Mouse (Mus musculus): Measurements from ENCODE around the gene Dnah7a. TPM values are rescaled to one million over a fixed set of nuclear protein-coding genes. Genes with fewer than 3 reads are reported as not detected.
"Not testable (repeated sequence)": the region's sequence is repeated elsewhere in the genome, so short reads cannot be mapped to it uniquely, and the experiment has no call there.

Dnah7a gene
- total RNA-seq, 2 experiments from 2014 or later: not detected

DNA sequence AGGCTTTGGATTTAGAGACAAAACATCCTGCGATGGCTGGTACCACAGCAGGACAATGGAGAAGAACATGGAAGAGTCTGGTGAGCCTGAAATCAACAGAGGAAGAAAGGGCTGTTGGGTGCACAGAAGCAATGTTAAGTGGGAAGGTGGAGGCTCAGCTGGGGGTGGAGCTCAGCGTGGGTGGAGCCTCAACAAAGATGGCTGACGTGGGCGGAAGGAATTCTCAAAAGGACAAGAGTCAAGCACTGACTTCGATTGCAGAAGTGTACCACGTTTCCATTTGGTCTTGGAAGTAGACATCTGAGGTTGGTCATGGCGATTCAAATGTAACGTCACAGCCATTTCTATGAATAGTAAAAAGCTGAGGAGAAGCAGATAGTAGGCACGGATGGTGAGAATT is 4.5 kb upstream of the Dnah7a start:
- no peak for ATAC-seq (replicated peaks; ENCODE audit: low FRiP score, low TSS enrichment, poor library complexity, severe bottlenecking)

DNA sequence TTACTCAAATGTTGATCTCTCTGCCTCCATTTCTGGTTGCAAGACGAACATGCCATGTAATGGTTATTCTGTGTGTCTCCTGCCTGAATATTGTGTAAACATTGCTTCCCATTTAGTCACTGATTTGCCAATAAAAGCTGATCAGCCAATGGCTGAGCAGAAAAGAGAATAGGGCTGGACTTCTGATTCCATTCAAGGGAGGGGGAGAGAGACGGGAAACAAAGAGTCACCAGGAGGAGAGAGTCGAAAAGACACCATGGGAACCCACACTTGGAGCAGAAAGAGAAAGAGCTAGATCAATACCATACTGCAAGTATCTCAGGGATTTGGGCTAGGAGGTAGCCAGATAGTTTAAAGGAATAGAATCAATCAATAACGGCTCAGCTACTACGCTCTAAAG is 3.0 kb upstream of the Dnah7a start:
- not testable (repeated sequence) for ATAC-seq (replicated peaks; ENCODE audit: low FRiP score, low TSS enrichment, poor library complexity, severe bottlenecking)

DNA sequence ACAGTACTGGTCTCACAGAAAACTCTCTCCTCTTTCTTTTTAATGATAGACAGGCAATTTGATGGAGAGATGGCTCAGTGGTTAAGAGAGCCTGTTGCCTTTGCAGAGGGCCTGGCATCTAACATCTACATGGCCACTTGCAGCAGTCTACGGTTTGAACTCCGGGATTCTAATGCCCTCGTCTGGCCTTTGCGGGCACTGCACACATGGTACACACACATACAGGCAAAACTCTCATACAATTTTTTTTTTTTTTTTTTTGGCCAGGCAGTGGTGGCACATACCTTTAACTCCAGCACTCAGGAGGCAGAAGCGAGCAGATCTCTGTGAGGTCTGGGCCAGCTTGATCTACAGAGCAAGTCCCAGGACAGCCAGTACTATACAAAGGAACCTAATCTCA is 2.4 kb downstream of the Dnah7a start:
- no peak for ATAC-seq (replicated peaks; ENCODE audit: low FRiP score, low TSS enrichment, poor library complexity, severe bottlenecking)

DNA sequence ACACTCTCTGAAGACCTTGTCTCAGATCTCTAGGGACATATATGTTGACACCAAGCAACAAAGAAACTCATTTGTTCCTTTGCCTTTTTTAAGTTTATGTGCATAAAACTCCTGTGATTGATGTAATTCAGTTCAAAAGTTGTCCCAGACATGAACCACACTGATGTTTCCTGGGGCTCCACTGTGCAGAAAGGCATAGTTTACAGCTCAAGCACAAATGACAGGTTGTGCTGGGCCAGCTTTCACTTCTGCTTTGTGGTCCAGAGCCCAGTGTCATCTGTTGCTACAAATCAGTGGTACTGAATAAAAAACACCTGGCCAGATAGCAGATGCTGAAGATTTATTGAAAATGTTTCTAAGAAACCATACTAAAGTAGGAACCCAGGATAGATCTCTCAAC is 42.3 kb downstream of the Dnah7a start:
- not testable (repeated sequence) for ATAC-seq (replicated peaks; ENCODE audit: low FRiP score, low TSS enrichment, poor library complexity, severe bottlenecking)

DNA sequence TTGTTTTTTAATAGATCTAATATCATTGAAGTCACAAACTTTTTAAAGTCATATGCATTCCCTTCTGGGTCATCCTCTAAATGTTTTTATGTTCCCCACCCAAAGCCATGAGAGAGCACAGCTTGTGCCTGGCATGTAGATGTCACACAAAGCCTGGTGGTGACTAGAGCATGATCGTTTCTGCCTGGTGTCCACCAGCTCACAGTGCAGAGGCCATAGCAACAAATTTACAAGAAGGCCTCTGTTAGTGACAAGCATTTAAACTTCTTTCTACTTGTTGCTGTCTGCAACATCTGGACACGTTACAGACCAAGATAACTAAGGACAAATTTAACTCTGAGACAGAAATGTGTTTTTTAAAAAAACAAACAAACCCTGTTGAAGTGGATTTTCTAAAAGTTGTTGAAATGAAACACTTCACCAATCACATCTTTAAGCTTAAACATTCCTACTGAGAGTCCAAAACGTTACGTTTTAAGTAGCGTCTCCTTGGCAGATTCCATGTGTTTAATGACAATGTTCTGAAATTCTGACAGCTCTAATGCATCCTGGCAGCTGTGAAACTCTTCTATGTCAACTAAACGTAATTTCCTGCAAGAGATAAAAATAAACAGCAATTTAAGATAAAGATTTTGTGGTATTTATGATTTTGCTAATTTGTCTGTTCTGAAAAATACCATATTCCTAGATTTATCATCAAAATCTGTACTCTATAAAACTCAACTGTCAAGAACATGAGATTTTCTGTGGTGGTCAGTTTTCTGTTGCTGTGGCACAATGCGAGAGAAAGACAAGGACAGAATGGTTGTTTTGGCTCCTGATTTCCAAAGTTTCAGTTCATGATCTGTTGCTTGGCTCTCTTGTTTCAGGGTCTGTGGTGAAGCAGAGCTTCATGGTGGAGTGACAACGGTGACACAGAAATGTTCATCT is 66.5 kb downstream of the Dnah7a start:
- no peak for ATAC-seq (replicated peaks; ENCODE audit: low FRiP score, low TSS enrichment, poor library complexity, severe bottlenecking)

DNA sequence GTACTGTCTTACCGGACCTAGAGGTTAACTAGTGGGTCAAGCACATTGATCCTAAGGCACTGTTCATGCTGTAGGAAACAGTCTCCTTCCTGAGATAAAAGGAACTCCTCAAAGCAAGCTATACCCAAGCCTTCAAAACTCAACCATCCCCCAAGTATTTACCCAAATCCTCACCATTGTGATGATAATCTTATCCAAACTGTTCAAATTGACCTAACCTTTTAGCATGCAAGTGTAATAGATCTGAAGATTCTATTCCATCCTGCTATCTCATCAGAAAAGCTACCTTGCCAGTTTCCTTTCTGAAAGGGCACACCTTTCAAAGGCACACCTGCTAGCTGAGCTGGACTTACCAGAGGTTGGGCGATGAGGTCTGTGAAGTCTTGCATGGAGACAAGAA is 70.9 kb downstream of the Dnah7a start:
- ATAC-seq (replicated peaks; ENCODE audit: low FRiP score, low TSS enrichment, poor library complexity, severe bottlenecking): not testable (repeated sequence)

DNA sequence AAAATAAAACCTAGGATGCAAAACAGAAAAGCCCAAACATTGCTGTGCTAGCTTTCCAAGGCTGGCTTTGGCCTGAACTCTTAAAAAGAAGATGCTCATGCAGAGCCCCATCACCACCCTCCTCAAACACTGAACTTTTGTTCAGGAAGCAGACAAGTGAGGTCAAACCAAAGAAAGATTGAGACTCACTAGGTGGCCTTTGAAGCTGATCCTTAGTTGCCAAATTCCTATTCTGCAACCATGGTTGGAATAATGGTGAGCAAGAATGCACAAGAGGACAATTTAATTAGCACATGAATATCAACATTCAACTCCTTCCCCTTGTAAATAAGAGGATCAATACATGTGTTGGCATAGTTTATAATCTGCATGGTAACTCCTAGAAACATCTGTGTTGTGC is 74.5 kb downstream of the Dnah7a start:
- ATAC-seq (replicated peaks; ENCODE audit: low FRiP score, low TSS enrichment, poor library complexity, severe bottlenecking): not testable (repeated sequence)

DNA sequence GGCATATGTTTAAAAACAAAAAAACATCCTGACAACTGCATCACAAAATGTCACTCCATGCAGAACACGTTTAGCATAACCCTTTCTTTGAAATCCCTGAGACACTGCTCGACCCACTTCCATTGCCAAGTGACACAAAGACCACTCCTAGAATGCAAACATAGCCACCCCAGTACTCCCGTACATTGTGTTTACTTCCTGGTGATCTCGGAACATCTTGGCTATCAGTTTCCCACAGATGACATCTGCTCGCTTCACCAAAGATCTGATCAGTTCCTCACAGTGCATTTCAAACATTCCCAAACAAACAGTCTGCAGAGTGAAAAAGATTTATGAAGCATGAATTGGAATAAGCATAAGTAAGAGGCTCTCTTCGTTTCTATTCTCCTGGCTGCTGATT is 76.6 kb downstream of the Dnah7a start:
- ATAC-seq (replicated peaks; ENCODE audit: low FRiP score, low TSS enrichment, poor library complexity, severe bottlenecking): no peak

DNA sequence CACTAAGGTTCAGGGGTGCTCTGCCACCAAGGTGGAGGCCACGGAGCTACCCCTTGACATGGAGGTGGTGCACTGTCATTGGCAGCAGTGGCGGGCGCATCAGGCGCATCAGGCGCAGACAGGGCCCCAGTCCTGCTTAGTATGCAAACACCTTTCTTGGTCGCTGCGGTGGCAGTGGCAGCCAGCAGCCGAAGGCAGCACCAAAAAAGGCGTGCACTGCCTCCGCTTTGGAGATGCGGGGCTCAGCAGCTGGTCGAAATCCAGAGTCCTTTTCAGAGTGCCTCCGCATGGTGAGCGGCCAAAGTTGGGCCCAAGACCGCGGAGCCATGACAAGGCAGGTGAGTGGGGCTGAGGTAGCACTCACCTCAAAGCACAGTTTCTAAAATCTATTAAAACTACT is 93.1 kb downstream of the Dnah7a start:
- no peak for ATAC-seq (replicated peaks; ENCODE audit: low FRiP score, low TSS enrichment, poor library complexity, severe bottlenecking)

DNA sequence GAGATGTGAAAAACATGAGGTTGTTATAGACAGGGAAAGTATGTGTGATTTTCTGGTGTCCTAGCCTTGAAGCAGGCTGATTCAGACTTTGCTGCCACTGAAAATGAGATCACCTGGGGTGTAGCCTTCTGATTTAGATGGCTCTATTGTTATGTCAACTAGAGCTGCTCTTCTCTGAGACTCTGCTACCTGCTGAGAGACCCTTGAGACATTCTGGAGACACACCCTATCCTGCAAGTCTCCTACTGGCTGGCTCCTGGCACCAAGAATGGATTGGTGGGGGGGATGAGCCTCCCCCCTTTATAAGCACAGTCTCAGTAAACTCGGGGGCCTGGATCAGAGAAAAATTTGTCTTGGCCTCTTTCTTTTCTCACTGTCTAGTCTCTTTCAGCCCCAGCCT is 125.3 kb downstream of the Dnah7a start:
- not testable (repeated sequence) for ATAC-seq (replicated peaks; ENCODE audit: low FRiP score, low TSS enrichment, poor library complexity, severe bottlenecking)

DNA sequence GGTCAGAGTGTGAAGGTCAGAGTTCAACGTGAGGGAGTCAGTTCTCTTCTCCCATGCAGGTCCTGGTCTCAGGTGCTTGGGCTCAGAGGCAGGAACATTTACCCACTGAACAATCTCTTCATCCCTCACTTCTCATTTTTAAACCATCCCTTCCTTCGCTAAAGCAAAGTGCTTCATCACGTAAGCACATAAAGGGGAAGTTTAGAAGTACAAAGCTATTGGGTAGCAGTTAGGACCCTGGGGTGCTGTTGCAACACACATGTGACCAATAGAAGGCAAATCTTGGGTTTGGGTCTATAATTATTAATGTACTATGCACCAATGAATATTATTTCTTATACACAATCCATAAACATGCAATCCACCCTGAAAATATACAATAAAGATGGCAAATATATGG is 148.7 kb downstream of the Dnah7a start:
- ATAC-seq (replicated peaks; ENCODE audit: low FRiP score, low TSS enrichment, poor library complexity, severe bottlenecking): not testable (repeated sequence)

DNA sequence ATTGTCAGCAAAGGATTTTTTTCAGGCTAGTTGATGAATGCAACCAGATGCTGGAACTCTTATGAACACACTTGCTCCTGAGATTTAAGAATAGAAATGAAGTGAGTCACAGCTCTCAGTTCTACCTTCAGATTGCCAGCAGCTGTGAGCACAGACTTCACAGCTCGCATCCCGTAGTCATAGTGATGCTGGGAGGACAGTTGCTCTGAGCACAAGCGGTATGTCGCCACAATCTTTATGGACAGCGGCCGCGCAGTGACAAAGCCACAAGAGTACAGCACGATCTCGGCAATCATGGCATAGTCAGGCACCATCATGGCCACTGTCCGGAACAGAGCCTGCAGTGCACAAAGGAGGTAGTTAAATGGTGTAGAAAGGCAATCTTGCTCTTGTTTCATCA is 159.6 kb downstream of the Dnah7a start:
- ATAC-seq (replicated peaks; ENCODE audit: low FRiP score, low TSS enrichment, poor library complexity, severe bottlenecking): not testable (repeated sequence)

DNA sequence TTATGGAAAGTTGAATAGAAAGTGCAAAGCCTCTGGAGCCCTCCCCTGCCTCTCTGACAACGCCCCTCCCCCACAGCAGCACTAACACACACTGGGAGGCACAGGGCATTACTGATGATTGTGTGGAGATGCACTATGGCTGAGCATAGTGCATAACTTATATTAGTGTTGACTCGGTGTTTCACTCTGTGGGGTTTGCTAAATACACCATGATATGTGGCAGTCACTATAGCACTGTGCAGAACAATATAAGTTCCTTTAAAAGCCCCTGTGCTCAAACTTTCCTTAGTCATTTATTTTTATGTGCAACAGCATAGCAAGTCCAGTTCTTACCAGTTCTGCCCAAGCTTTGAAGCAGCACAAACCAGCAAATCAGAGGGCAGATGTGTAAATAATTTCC is 168.2 kb downstream of the Dnah7a start:
- not testable (repeated sequence) for ATAC-seq (replicated peaks; ENCODE audit: low FRiP score, low TSS enrichment, poor library complexity, severe bottlenecking)

DNA sequence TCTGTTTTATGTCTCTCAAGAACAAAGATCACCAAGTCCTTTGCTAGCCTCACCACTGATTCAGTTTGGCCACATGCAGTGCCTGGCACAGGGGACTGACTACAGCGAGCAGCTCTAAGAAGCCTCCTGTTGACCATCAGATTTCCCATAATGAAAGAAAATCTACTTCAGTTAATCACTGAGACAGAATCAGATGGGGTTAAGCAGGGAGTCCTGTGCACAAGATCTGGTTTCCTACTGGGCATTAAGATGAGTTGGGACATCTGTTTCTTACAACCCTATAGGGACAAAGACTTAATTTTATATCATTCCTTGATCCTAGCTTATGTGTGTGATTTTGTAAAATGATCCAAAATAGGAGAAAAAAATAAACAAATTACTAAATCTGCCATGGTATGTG is 171.8 kb downstream of the Dnah7a start:
- ATAC-seq (replicated peaks; ENCODE audit: low FRiP score, low TSS enrichment, poor library complexity, severe bottlenecking): not testable (repeated sequence)

DNA sequence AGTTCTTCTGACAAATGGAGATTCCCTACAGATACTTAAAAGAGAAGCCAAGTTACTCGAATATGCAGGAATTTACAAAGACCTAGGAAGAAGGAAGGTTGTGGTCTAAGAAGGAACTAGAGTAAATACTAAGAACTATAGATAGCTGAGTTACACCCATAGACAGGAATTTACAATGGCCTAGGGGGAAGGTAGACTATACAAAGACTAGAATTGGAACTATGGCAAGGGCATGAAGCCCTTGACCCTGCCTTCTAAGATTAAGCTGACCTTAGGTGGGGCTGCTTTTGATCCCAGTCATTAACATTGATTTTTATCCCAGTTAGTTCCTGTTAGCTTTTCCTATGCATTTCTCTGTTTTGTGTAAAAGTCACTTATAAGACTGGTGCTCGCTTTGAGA is 180.6 kb downstream of the Dnah7a start:
- not testable (repeated sequence) for ATAC-seq (replicated peaks; ENCODE audit: low FRiP score, low TSS enrichment, poor library complexity, severe bottlenecking)

DNA sequence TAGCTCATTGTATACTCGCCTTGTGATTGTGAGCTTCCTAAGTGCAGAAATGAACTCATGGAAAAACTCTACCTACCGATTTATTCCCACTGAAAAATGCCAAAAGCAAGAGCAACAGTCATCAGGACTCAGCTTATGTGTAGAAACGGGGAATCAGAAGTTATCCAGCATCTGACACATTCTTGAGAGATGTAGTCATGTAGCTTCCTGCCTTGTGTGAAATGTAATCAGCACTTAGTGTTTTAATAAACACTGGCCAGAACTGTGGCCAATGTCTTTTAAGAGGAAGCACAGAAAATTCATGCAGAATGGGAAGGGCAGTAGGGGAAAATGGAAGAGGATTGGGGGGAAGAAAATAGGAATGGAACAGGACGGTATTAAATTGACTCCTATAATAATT is 232.9 kb downstream of the Dnah7a start:
- no peak for ATAC-seq (replicated peaks; ENCODE audit: low FRiP score, low TSS enrichment, poor library complexity, severe bottlenecking)

DNA sequence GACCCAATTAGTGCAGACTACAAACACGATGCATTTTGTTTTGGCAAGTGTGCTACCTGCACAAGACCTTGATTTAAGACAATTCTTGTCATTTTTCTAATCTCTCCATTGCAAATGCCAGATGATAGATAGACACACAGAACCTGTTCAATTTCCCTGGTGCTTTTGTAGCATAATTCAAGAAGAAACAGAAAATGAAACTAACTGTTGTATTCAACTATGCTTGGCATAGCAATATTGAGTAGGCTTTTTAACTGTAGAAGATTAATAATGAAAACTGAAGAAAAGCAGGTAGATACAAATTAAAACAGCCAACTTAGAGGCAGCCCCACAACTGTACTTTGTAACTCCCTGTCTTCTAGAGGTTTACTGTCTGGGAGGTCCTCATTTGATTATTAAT is 234.5 kb downstream of the Dnah7a start:
- ATAC-seq (replicated peaks; ENCODE audit: low FRiP score, low TSS enrichment, poor library complexity, severe bottlenecking): not testable (repeated sequence)

DNA sequence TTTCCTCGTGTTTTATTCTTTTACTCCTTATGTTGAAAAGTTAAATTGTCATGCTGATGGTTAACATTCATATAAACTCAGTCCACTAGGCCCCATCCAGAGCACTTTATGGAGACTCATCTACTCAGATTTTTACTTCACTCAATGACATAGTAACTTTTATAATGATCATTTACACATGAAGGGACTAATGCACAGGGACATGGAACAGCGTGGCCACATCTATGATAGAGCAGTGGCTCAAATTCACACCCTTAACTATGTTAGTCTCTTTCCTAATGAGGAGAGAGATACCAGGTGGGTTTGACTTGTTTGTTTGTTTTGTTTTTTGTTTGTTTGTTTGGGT is 239.3 kb downstream of the Dnah7a start:
- ATAC-seq (replicated peaks; ENCODE audit: low FRiP score, low TSS enrichment, poor library complexity, severe bottlenecking): no peak

DNA sequence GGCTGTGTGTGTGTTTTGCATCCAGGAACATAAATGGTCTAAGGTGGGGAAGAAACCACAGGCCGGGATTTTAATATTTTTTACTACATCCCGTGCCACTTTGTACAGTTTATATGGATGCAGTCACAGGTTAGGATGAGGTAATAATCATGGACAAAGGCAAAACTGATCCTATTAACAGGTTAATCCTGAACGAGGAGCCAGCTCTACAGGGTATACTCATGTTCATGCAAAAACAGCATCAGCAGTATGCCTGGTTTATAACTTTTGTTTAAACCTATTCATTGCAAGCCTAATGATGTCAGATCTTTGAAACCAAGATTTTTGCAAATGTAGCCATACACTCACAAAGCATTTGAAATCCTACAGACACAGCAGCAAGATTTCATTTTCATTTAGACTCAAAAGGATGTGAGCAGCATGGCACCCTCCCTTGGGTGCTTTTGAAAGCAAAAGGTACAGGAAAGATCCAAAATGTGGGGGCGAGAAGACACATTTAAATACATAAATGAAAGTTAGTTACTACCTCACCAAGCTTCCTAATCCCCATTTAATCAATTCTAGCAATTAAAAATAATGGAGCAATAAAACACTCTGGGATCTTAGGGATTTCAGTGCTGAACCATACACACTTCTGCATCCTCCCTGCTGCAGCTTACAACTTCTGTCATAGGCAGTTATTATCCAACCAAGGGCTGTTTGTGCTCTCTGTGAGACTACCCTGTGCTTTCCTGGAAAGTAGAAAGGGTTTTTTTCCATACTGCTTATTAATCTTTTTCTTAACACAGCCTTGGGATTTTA is 239.9 kb downstream of the Dnah7a start:
- not testable (repeated sequence) for ATAC-seq (replicated peaks; ENCODE audit: low FRiP score, low TSS enrichment, poor library complexity, severe bottlenecking)

DNA sequence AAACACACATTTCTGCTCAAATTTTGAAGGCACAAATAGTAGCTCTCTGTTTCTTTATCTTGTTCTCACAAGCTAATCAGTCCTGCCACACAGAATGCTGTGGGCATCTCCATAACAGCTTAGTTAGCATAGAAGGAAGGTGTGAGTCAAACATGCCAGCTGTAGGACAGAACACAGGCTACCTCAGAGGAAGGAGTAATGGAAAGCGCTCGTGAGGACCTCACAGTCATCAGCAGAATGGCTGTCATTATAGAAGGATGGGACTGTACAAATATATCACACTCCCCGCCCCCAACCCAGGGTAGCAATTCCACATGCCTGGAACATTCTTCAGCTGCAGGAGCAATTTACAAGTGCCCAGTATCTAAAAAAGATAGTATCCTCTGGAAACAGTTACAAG is 267.4 kb downstream of the Dnah7a start:
- ATAC-seq (replicated peaks; ENCODE audit: low FRiP score, low TSS enrichment, poor library complexity, severe bottlenecking): not testable (repeated sequence)

DNA sequence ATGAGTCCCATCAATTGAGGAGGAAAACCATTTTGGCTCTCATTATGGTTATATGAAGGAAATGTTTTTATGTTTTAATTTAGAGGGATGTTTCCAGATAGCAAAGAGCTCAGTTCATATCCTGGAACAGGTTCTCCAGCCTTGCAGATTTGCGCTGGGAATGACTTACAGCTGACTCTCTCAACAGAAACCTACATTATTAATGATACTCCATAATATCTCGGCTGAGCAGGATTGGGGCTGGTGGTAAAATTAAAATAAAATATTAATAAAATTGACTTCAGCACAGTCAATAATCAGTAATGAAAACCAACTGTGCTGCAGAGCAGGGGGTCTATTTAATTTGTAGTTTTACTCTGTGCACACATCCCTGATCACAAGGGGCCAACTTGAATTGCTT is 274.2 kb downstream of the Dnah7a start:
- ATAC-seq (replicated peaks; ENCODE audit: low FRiP score, low TSS enrichment, poor library complexity, severe bottlenecking): not testable (repeated sequence)
